Mouse (Mus musculus) kidney, adult 2 months (tissue): ENCODE results near the gene Nipa2.

Source experiments
- CTCF ChIP-seq: fragments of 200-500 bp; conservative IDR thresholded peaks from 2 replicates; pipeline ENCODE4 v1.5.1; 2011; ENCODE audit warnings: low read depth, mild to moderate bottlenecking, control low read depth, low read length, moderate library complexity, mixed read lengths; ENCODE audit not compliant: insufficient read depth, insufficient read length
- POLR2A ChIP-seq: fragments of 200-500 bp; IDR thresholded peaks from one replicate; pipeline ENCODE4 v1.6.1; 2011; ENCODE audit warnings: low read depth, low read length, control low read depth

DNA sequence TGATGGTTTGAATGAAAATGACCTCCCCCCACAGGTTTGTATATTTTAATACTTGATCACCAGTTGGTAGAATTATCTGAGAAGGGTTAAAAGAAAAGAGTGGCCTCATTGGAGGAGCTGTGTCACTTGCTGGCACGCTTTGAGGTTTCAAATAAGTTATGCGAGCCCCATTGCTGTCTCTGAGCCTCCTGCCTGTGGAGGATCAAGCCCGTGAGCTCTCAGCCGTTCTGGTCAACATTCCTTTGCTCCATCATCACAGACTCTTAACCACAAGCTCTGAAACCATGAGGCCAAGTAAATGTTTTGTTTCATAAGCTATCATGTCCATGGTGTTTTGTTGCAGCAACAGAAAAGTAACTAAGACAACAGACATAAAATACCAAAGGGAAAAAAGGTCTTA is 22.5 kb upstream of the Nipa2 start:
- TF ChIP-seq CTCF, result no peak
- TF ChIP-seq POLR2A, result no peak
